Mouse (Mus musculus): ENCODE data around the gene Fzd7.
A peak's percentile ranks its signal among the peaks of the same experiment; 100 is the strongest.

Gene Fzd7

DNA sequence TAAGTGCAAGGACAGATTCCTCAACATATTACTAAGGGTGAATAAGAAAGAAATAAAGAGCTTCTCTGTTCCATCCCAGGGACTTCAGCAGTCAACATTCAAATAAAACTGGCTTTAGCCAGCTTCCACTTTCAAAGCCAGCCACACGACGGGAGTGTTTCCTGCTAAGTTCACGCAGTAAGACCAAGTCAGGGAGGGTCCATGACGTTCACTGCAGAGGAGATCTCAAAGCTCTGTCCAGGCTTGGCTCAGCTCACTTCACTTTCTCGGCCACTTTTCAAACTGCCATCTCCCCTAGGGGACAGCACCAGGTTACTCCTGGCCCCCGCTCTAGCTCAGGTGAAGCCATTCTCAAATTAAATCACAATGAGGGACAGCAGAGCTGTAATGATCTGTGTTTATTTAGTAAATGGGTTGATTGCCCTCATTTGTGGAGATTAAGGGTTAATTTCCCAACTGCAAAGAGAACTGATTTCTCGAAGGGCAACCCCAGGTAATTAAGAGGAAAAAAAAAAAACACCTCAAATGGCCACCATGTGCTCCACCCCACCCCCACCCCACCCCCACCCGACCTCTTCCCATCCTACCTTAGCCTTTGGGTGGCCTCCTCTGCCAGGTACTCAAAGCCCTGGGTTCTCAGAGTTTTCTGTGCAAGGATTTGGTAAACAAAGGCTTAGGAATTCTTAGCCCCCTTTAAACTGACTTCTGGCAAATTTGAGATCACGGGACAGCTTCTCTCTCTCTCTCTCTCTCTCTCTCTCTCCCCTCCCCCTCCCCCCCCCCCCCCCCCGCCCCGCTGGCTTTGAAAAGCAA lies 9.7 kb upstream of the Fzd7 start:
- no peak for DNase-seq

DNA sequence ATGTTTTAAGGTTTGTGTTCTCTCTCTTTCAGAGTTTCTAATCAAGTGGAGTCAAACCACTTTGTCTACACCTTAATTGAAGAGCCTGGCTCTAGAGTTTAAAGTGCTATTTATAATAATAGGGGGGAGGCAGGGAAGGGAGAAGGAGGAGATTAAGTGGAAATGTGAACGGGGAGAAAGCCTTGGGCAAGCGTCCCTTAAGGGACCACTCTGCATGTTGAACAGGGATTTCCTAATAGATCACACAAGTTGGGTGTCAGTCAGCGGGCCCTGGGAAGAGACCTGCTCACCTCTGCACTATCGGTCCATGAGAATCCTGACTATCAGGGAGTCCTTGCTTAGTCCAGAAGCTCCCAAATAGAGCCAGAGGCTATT lies 9.1 kb upstream of the Fzd7 start:
- DNase-seq = no peak

DNA sequence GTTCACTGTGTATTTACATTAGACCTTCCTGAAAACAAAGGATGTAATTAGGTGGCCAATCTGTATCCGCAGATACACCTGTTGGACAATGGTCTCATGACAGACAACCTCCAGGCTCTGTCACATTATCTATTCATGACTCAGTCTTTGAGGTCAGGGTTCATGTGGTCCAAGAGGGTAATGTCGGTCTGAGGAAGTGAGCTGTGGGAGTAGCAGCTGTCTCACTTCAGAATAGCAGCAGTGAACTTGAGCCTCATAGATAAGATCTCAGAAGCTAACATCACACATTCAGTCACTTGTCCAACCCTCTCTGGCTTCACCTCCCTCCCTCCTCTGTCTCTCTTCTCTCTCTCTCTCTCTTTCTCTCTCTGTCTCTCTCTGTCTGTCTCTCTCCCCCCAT lies 6.6 kb upstream of the Fzd7 start:
- DNase-seq = no peak

DNA sequence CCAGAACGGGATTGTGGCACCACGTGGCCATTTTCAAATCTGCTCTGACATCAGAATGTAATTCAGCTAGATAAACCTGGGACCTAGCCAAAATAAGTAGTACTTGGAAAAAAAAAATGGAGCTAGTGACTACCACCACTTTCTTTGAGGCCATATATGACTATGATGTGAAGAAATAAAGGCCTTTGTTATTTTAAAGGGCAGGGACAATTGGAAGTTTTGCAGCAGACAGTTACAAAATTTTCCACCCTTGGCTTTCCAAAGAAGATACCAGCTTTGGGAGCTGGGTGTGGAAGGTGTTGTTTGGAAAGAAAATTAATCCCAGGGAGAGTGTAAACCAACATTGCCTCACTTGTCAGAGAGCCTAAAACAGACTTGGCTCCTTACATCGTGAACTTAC lies 3.3 kb upstream of the Fzd7 start:
- DNase-seq = no peak

DNA sequence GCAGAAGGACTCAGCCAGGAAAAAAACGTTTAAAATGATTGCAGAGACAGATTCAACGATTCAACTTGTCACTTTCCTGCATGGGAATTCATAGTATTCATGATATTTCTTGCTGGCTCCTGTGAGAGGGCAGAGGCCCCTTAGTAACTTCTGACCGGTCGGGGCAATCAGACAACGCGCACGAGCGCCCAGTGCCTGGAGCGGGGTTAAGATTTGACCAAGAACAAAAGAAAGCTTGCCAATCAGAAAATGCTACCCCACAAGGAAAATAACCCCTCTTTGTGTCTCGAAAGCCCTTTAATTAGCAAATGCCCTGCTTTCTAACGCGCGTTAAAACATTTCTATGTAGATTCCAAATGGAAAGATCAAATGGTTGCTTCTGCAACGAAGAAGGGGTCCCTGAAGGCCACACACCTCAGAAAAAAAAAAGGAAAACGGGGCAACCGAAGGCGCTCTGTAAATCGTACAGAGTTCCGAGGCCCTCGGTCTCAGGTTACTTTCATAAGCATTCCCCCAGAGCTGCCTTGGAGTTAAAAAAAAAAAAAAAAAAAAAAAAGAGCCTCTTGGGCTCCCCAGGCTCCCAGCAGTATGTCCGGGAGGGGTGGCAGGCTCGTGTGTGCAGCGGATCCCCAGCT lies 1.3 kb upstream of the Fzd7 start:
- peak in 1 of 2 experiments; percentile 52 for DNase-seq

DNA sequence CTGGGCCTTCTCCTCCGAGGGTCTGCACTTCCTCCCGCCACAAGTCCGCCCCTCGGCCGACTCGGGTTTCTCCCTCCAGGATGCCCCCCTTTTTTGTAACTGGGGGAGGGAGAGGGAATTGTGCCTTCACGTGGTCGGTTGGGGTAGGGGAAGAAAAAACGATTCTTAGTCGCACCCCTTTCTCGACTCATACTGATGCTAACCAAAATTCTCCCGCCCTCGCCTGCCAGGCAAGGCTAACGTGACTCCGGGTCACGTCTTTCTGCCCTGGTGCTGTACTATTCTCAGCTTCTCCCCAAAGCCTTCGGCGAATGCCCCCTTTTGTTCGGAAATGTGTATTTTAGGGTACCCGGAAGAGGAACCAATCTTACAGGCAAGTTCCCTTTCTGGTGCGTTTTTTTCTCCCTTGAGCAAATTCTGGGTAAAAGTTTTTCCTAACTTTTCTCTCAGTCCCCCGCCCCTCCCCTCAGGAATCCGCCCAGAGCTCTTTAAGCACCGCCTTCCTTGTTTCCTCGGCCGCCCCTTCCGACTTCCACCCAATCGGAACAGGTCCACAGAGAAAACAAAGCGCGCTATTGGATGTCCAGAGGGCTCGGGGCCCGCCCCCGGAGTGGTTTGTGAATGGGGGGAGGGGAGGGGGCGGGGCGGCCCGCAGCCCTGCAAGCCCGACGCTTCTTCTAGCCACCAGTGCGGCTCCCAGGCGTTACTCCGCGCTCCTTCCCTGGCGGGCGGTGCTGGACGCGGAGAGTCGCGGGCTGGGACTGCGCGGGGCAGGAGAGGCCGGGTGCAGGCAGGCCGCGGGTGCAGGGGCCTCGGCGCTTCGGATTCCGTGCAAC lies 550 bp upstream of the Fzd7 start:
- DNase-seq = peak; percentile 96 to 98

DNA sequence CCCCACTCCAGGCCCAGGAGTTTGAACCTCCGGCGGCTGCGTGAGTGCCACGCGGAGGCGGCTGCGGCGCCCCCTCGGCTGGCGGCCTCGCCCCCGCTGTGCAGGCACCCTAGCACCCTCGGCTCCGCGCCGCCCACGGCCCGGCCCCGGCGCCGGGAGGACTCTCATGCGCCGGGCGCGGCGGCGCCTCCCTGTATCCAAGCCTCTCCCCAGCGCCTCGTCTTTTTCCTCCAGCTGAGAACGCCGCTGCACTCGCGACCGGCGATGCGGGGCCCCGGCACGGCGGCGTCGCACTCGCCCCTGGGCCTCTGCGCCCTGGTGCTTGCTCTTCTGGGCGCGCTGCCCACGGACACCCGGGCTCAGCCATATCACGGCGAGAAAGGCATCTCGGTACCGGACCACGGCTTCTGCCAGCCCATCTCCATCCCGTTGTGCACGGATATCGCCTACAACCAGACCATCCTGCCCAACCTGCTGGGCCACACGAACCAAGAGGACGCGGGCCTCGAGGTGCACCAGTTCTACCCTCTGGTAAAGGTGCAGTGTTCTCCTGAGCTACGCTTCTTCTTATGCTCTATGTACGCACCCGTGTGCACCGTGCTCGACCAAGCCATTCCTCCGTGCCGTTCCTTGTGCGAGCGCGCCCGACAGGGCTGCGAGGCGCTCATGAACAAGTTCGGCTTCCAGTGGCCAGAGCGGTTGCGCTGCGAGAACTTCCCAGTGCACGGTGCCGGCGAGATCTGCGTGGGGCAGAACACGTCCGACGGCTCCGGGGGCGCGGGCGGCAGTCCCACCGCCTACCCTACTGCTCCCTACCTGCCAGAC lies 684 bp downstream of the Fzd7 start:
- peak; percentile 32 to 64 for DNase-seq

DNA sequence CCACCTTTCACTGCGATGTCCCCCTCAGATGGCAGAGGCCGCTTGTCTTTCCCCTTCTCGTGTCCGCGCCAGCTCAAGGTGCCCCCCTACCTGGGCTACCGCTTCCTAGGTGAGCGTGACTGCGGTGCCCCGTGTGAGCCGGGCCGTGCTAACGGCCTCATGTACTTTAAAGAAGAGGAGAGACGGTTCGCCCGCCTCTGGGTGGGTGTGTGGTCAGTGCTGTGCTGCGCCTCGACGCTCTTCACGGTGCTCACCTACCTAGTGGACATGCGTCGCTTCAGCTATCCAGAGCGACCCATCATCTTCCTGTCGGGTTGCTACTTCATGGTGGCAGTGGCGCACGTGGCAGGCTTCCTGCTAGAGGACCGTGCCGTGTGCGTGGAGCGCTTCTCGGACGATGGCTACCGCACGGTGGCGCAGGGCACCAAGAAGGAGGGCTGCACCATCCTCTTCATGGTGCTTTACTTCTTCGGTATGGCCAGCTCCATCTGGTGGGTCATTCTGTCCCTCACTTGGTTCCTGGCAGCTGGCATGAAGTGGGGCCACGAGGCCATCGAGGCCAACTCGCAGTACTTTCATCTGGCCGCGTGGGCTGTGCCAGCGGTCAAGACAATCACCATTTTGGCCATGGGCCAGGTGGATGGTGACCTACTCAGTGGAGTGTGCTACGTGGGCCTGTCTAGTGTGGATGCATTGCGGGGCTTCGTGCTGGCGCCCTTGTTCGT lies 1.5 kb downstream of the Fzd7 start:
- DNase-seq = peak; percentile 72 to 85

DNA sequence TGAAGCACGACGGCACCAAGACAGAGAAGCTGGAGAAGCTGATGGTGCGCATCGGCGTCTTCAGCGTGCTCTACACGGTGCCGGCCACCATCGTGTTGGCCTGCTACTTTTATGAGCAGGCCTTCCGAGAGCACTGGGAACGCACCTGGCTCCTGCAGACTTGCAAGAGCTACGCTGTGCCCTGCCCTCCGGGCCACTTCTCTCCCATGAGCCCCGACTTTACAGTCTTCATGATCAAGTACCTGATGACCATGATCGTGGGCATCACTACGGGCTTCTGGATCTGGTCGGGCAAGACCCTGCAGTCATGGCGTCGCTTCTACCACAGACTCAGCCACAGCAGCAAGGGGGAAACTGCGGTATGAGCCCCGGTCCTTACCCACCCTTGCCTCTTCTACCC lies 2.1 kb downstream of the Fzd7 start:
- DNase-seq = no peak

DNA sequence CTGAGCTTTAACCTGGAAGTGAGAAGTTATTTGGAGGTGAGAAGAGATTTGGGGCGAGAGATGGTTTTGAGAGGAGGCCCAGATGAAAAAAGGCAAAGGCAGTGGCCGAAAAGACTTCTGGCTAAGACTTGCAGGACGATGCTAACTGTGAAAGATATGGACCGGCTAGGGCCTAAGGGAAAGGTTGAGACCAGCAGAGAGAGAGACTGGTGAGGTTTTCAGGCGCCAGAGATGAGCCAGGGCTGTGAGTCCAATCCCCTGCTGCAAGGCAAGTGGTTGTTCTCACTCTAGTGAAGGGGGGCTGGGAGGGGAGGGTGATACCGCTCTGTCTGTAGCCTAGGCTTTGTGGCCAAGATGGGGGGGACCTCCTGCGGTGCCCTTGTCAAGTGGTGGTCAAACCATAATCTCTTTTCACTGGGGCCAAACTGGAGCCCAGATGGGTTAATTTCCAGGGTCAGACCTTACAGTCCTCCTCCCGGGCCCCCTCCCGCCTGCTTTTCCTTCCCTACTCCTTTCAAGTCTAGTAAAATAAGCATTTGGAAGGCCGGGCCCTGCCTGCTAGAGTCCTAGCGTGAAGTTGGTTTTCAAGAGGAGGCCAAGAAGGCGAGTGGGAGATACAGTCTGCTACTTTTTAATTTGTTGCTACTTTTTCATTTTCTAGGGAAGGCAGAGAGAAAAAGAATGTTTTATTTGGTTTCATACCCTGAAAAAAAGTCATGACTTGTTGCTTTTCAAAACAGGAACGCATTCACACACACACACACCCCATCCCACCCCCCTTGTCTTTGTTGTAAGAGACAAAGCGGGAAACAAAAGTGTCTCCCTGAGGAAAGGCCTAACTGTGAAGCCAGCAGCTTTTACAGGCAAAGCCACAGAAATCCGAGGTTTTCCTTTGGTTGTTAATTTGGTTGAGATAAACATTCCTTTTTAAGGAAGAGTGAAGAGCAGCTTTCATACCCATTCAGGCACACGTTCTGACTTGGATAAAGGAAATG lies 2.9 kb downstream of the Fzd7 start:
- peak in 1 of 2 experiments; percentile 15 for DNase-seq

DNA sequence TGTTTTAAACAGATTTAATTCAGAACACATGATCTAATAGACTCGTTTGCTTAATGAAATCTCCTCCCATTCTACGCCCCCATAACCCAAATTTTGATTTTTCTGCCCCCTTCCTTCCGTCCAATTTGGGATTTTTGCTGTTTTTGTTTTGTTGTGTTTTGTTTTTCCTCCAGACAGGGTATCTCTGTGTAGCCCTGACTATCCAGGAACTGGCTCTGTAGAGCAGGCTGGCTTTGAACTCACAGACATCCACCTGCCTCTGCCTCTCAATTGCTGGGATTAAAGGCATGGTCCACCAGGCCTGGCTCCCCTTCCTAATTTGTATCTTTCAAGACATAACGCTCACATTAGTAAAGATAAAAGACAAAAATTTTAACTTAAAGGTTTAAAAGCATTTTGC lies 3.6 kb downstream of the Fzd7 start:
- no peak for DNase-seq

DNA sequence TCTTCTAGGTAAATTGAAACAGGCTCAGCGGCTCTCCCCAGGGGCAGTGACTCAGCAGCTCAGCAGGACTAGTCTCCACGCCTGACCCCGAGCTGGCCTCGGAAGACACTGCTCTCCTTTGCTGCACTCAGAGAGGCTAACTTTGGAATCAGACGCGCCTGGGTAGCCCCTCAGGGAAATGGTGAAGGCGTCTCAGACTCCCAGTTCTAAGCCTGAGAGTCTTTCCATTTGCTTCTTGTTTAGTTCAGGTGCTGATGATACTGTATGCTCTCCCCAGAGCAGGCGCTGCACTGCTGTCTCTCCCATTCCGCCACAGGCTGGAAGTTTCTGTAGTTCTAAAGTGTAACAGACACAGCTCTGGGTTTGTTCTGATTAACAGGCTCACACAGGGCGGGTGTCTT lies 5.4 kb downstream of the Fzd7 start:
- DNase-seq = peak; percentile 61 to 69

DNA sequence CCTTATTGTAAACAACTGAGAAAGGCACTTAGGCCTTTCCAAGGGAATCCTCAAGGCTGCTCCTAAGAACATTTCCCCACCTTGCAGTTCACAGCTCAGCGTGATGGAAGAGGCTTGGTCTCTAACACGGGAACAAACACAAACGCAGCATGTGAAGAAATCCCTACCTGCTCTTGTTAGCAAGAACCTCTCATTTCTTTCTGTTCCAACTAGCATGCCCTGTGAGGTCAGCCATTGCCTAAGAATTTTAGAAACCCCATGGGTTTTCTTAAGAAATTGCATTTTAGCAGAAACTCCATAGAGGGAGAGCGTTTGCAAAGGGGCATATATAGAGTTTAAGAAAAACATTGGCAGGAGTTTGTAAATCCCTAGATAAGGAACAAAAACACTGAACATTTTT lies 6.3 kb downstream of the Fzd7 start:
- no peak for DNase-seq

DNA sequence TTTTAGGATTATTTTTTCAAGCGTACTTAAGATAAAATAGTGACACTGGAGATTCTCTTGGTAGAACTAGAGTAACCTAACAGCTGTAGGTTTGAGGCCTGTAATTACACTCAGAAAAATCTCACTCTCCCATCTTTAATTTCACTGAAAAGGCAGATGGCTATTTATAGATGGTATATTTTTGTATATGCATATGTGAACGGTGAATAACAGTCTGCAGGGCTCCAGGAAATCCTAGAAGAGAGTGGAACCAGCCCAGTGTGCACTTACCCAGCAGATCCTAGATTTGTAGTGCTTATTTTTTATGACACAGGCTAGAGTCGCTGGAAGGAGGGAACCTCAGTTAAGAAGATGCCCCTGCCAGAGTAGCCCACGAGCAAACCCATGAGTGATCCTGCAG lies 6.8 kb downstream of the Fzd7 start:
- DNase-seq = no peak

DNA sequence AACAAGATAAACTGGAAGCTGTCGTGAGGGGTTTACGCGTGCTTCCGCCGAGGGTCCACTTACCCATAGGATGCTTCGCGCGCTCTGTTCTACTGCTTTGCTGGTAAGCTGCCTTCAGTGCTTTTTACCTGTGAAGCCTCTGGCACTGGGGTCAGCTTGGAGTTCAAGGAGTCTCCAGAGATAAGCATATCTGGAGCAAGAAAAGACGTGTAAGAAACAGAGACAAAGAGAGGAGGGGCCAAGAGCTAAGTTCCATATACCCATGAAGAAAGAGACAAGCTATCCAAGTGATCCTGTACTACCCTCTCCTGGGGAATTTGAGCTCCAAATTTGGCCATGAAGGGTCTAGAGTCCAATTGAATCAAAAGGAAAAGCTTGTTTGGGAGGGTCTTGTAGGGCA lies 9.3 kb downstream of the Fzd7 start:
- DNase-seq = no peak

DNA sequence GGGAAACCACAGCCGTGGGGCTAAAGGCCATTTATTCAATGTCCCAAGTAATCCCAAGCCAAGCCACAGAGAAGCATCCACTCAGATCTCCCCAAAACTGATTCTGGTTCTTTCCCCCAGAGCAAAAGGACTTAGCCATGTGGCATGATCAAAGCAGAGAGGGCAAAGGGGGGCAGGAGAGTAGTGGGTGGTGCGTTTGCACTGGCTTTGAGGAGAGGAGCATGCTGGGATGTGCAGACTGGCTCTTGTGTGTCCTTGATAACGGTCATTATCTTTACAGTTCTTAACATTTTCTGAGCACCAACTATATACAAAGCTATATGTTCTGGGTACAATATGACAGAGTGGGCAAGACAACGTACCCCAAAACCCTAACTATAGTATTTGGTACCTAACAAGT lies 10.2 kb downstream of the Fzd7 start:
- no peak for DNase-seq

DNA sequence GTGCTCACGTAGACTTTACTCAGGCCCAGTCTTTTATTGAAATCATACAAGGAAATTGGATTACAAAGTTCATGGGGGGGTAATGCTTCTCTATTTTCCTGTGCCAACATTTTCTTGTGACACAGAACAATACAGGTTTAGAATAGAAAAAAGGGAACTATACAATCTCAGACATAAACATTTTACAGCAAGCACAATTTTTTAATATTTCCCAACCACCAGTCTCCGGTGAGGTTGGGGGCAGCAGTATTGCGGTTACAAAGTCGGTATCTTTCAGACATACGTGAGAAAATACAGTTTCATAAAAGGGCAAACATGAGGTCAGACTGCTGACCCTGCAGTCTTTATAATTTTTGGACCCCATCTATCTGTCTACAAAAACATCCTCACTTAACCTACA lies 13.7 kb downstream of the Fzd7 start:
- DNase-seq = no peak

DNA sequence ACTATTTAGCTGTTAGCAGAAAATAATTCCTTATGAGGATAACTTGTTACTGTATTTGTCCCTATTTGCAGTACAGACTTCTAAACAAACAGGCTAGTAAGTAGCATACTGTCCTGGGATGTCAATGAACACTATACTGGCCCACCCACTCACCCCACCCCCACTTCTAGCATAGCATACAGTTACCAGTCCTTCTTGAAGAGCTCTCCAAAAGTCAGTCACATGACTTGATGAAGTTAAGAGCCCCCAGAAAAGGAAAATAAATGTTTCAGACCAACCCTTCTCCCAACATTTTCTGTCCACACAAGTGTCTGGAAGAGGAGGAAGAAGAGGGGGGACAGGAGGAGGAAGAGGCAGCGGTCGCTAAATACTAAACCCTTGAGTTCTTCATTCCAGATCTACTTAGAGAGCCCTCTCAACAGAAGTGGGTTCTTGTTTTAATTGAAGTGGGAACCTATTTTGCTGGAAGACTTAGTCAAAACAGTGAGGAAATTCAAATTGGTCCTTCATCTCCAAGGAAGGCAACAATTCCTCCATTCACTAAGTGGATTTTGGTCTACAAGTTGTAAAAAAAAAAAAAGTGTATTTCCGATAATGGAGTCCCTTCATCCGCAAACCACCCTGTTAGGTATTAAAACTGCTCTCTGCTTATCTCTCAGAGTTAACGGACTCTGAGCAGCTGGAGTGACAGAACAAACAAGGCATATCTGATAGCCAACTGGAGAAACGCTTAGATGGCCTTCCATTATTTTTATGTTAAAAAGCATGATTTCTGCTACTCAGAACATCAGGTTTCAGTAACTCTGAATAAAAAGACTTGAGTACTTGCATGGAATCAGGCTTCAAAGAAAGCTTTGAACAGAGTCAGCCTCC lies 15.8 kb downstream of the Fzd7 start:
- DNase-seq = no peak

DNA sequence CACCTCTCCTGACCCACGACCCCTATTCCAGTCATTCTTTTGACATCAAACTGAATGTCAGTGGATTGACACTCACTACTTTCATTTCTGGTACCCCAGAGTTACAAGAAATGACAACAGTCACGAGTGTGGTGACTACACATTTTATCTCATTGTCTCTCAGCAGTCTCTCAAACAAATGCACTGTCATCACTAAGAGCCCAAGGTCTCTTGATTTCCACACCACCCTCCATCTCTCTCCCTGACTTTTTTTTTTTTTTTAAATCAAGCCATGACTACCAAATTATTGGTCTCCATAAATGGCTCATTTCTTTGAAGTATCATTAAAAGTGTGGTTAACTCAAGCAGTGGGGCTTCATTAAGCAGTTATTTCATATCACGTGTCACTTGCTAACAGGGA lies 17.1 kb downstream of the Fzd7 start:
- DNase-seq = no peak

DNA sequence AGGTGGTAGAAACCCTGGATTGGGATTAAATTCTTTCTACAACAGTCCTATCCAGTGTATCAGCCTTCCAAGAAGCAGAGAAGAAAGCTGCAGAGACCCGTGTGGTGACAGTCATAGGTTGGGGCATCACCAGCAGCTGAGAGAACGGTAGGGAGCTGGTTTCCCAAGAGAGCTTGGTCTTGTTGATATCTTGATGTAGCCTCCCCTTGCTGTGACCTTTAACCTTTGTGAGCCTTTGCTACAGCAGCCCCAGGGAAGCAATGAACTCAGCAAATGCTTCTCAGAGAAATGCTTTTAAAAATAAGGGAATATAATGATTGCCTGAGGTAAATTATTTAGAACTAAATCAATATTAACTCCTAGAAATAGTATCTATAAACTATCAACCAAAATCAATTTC lies 20.1 kb downstream of the Fzd7 start:
- DNase-seq = no peak

All from kidney, postnatal 36 days (tissue).